Mouse (Mus musculus): Measurements from ENCODE around the gene 4632433K11Rik. TPM values are rescaled to one million over a fixed set of nuclear protein-coding genes. Genes with fewer than 3 reads are reported as not detected.
A peak's percentile ranks its signal among the peaks of the same experiment; 100 is the strongest.

Gene 4632433K11Rik
- polyA plus RNA-seq, 1 experiment from 2014 or later: not detected

- TF ChIP-seq CTCF (IDR thresholded peaks at IDR 0.05; ENCODE audit: low read depth): no peak
- ATAC-seq: peak; percentile 83
- peak within 1 kb of the TSS; percentile 100 for H3K27ac ChIP-seq (ENCODE audit: low read depth, low read length)
- peaks cover 3% of the 10 kb centered on the region; the same call in 1 of the 2 replicates for H3K4me1 ChIP-seq (replicated peaks; ENCODE audit: control insufficient read depth, insufficient read depth, low read length)
- peak within 1 kb of the TSS; percentile 60 for H3K4me3 ChIP-seq (ENCODE audit: low read depth, low read length)
- no peaks in the 10 kb centered on the region for H3K27me3 ChIP-seq (replicated peaks; ENCODE audit: control insufficient read depth, insufficient read depth, low read length)
- under 1% methylated on average over 42 of the region's 42 CpGs for WGBS
- H3K4me2 ChIP-seq (replicated peaks; ENCODE audit: low read depth): peak within 1 kb of the TSS; percentile 82
- peaks cover 44% of the 10 kb centered on the region for H3K36me3 ChIP-seq (ENCODE audit: control insufficient read depth, insufficient read depth)
- H3K9ac ChIP-seq (ENCODE audit: low read depth, low read length): peak within 1 kb of the TSS; percentile 83
- H3K9me3 ChIP-seq (ENCODE audit: control insufficient read depth): no peaks in the 10 kb centered on the region
Observed at GRCm38 (mm10) chr7:5014251-5015117, 19.4 kb upstream of the 4632433K11Rik start, which contains the start of the genes Zfp524 and Fiz1. TSS of gene Zfp524 (plus strand) at chr7:5014415. TSS of gene Fiz1 (minus strand) at chr7:5014697.

GRCm38 (mm10) chr7:5015118-5016001 lies 18.6 kb upstream of the 4632433K11Rik start, which contains the start of gene Gm44973:
TSS of gene Gm44973 (plus strand) at chr7:5015496.
- H3K27ac ChIP-seq (ENCODE audit: low read depth, low read length): peak within 1 kb of the TSS; percentile 100
- no peaks in the 10 kb centered on the region for H3K27me3 ChIP-seq (replicated peaks; ENCODE audit: control insufficient read depth, insufficient read depth, low read length)
- no peak for TF ChIP-seq CTCF (IDR thresholded peaks at IDR 0.05; ENCODE audit: low read depth)
- WGBS: under 1% methylated on average over 47 of the region's 76 CpGs
- peak; percentile 75 for ATAC-seq
- H3K4me1 ChIP-seq (replicated peaks; ENCODE audit: control insufficient read depth, insufficient read depth, low read length): peaks cover 3% of the 10 kb centered on the region; the same call in 1 of the 2 replicates
- H3K9me3 ChIP-seq (ENCODE audit: control insufficient read depth): no peaks in the 10 kb centered on the region
- peak within 1 kb of the TSS; percentile 82 for H3K4me2 ChIP-seq (replicated peaks; ENCODE audit: low read depth)
- peak within 1 kb of the TSS; percentile 83 for H3K9ac ChIP-seq (ENCODE audit: low read depth, low read length)
- peaks cover 35% of the 10 kb centered on the region for H3K36me3 ChIP-seq (ENCODE audit: control insufficient read depth, insufficient read depth)
- H3K4me3 ChIP-seq (ENCODE audit: low read depth, low read length): peak within 1 kb of the TSS; percentile 60

DNA sequence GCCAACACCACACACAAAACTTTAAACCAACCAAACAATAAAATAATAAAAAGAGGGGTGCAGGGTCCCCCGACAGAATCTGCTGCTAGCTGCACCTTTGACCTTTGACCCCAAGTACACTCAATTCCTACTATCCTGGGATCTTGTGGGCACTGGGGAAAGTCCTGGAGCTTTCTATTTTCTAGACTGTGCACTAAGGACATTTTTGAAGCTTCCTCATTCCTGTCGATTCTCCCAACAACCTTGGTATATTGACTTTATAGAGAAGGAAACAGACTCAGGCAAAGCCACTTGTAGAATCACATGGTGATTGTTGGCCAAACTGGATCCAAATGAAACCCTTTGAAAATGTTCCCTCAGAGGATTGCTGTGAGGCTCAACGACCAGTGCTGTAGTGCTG lies 17.9 kb upstream of the 4632433K11Rik start:
- no peaks in the 10 kb centered on the region for H3K27me3 ChIP-seq (replicated peaks; ENCODE audit: control insufficient read depth, insufficient read depth, low read length)
- 29% methylated on average over 3 of the region's 3 CpGs for WGBS
- peak overlapping the region; percentile 82 for H3K4me2 ChIP-seq (replicated peaks; ENCODE audit: low read depth)
- no peaks in the 10 kb centered on the region for H3K9me3 ChIP-seq (ENCODE audit: control insufficient read depth)
- H3K27ac ChIP-seq (ENCODE audit: low read depth, low read length): peak overlapping the region; percentile 100
- H3K4me3 ChIP-seq (ENCODE audit: low read depth, low read length): peak overlapping the region; percentile 60
- H3K4me1 ChIP-seq (replicated peaks; ENCODE audit: control insufficient read depth, insufficient read depth, low read length): peaks cover 3% of the 10 kb centered on the region; the same call in 1 of the 2 replicates
- TF ChIP-seq CTCF (IDR thresholded peaks at IDR 0.05; ENCODE audit: low read depth): no peak
- H3K9ac ChIP-seq (ENCODE audit: low read depth, low read length): peak overlapping the region; percentile 83; the same call in 1 of the 2 replicates
- H3K36me3 ChIP-seq (ENCODE audit: control insufficient read depth, insufficient read depth): peaks cover 28% of the 10 kb centered on the region
- ATAC-seq: peak; percentile 22

GRCm38 (mm10) chr7:5016920-5017319 lies 17.0 kb upstream of the 4632433K11Rik start:
- H3K36me3 ChIP-seq (ENCODE audit: control insufficient read depth, insufficient read depth): peaks cover 19% of the 10 kb centered on the region
- WGBS: 96% methylated on average over 2 of the region's 2 CpGs
- no peak for TF ChIP-seq CTCF (IDR thresholded peaks at IDR 0.05; ENCODE audit: low read depth)
- H3K9me3 ChIP-seq (ENCODE audit: control insufficient read depth): no peaks in the 10 kb centered on the region
- no peak overlapping the region for H3K4me3 ChIP-seq (ENCODE audit: low read depth, low read length)
- H3K9ac ChIP-seq (ENCODE audit: low read depth, low read length): no peak overlapping the region
- peaks cover 3% of the 10 kb centered on the region; the same call in 1 of the 2 replicates for H3K4me1 ChIP-seq (replicated peaks; ENCODE audit: control insufficient read depth, insufficient read depth, low read length)
- H3K27ac ChIP-seq (ENCODE audit: low read depth, low read length): no peak overlapping the region
- no peak overlapping the region for H3K4me2 ChIP-seq (replicated peaks; ENCODE audit: low read depth)
- no peaks in the 10 kb centered on the region for H3K27me3 ChIP-seq (replicated peaks; ENCODE audit: control insufficient read depth, insufficient read depth, low read length)
- no peak for ATAC-seq

DNA sequence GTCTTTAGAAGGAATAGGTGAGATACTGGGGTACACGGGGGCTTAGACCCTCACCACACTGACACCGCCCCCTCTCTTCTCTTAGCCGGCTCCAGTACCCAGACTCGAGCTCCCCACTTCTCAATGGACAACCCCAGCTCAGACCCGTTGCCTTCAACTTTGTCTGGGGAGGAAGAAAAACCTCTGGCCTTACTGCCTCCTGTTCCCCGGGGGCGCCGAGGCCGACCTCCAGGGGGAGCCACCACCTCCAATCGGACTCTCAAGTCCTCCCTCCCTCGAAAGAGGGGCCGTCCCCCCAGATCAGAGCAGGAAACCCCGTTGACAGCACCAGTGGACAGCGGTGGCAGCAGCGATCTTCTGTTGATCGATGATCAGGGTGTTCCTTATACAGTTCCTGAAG lies 16.6 kb upstream of the 4632433K11Rik start:
- 94% methylated on average over 16 of the region's 16 CpGs for WGBS
- no peak overlapping the region for H3K9ac ChIP-seq (ENCODE audit: low read depth, low read length)
- H3K9me3 ChIP-seq (ENCODE audit: control insufficient read depth): no peaks in the 10 kb centered on the region
- H3K27ac ChIP-seq (ENCODE audit: low read depth, low read length): no peak overlapping the region
- ATAC-seq: no peak
- H3K4me2 ChIP-seq (replicated peaks; ENCODE audit: low read depth): no peak overlapping the region
- peak; percentile 40 for TF ChIP-seq CTCF (IDR thresholded peaks at IDR 0.05; ENCODE audit: low read depth)
- peaks cover 3% of the 10 kb centered on the region; the same call in 1 of the 2 replicates for H3K4me1 ChIP-seq (replicated peaks; ENCODE audit: control insufficient read depth, insufficient read depth, low read length)
- H3K4me3 ChIP-seq (ENCODE audit: low read depth, low read length): no peak overlapping the region
- H3K36me3 ChIP-seq (ENCODE audit: control insufficient read depth, insufficient read depth): peaks cover 15% of the 10 kb centered on the region
- no peaks in the 10 kb centered on the region for H3K27me3 ChIP-seq (replicated peaks; ENCODE audit: control insufficient read depth, insufficient read depth, low read length)
